Mouse (Mus musculus) lung, embryonic 16.5 days (tissue): ENCODE results near the gene Atp9a. TPM values are rescaled to one million over a fixed set of nuclear protein-coding genes. Genes with fewer than 3 reads are reported as not detected.
A peak's percentile ranks its signal among the peaks of the same experiment; 100 is the strongest.

ENCODE experiments used
- ATAC-seq: fragments of 200-750 bp; cut with Nextera tagmentation; 2 replicates; pipeline ENCODE4 v1.8.0; 2017; ENCODE audit warnings: low read depth, mild to moderate bottlenecking, moderate library complexity
- H3K27ac ChIP-seq: fragments of 300-500 bp; sonication (generic); 2 replicates; pipeline ENCODE4 v1.5.1; 2014; ENCODE audit warnings: mild to moderate bottlenecking, control low read depth, low read length
- H3K27me3 ChIP-seq: fragments of 300-500 bp; sonication (generic); 2 replicates; pipeline ENCODE4 v1.6.1; 2014; ENCODE audit warnings: low read depth, low read length, mixed read lengths; ENCODE audit not compliant: control insufficient read depth, insufficient read depth
- H3K36me3 ChIP-seq: fragments of 300-500 bp; sonication (generic); 2 replicates; pipeline ENCODE4 v1.6.1; 2014; ENCODE audit warnings: low read length; ENCODE audit not compliant: control insufficient read depth, insufficient read depth
- H3K4me1 ChIP-seq: fragments of 300-500 bp; sonication (generic); replicated peaks from 2 replicates; pipeline ENCODE4 v1.6.1; 2014; ENCODE audit warnings: low read length, mixed read lengths; ENCODE audit not compliant: control insufficient read depth, insufficient read depth
- H3K4me2 ChIP-seq: fragments of 300-500 bp; sonication (generic); 2 replicates; pipeline ENCODE4 v1.6.1; 2014; ENCODE audit warnings: low read depth, low read length, control low read depth
- H3K4me3 ChIP-seq: fragments of 300-500 bp; sonication (generic); 2 replicates; pipeline ENCODE4 v1.5.1; 2014; ENCODE audit warnings: mild to moderate bottlenecking, low read length, control low read depth
- H3K9ac ChIP-seq: fragments of 300-500 bp; sonication (generic); 2 replicates; pipeline ENCODE4 v1.6.1; 2014; ENCODE audit warnings: low read length, control low read depth
- H3K9me3 ChIP-seq: fragments of 300-500 bp; sonication (generic); 2 replicates; pipeline ENCODE4 v1.6.1; 2016; ENCODE audit warnings: low read length; ENCODE audit not compliant: control insufficient read depth
- WGBS: fragments of 180-500 bp; shearing (Covaris S2); extraction: QIAGEN DNeasy Blood & Tissue Kit; methylation state at CpG from one replicate; pipeline ENCODE4 v1.1.7; 2014; 5-methylcytosine and 5-hydroxymethylcytosine counted together
- polyA plus RNA-seq: library from polyadenylated mRNA; unstranded; fragments of >200 nt; fragmentation: Nextera tagmentation; extraction: Ambion mirVana; gene quantifications from 2 replicates; pipeline ENCODE4 v1.2.1, GENCODE M21; 2015

Gene Atp9a
- polyA plus RNA-seq, 1 experiment from 2014 or later = 12.2 TPM

DNA sequence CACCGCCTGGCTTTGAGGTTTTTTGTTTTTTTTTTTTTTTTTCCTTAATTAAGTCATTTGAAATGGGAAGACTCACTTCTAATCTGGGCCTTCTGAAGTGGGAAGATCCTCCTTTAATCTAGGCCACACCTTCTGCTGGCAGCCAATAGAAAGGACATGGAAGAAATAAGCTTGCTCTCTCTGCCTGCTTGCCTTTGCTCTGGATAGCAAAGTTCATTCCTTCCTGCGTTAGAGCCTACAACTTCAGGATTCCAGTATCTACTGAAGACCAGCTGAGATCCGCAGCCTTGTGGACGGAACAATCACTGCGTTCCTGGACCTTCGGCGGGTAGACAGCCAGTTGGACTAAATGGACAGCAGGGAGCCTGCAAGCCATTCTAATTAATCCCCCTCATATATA lies 79.0 kb downstream of the Atp9a start:
- Histone ChIP-seq H3K27me3 (no peaks in the 10 kb centered on the region), H3K4me2 (no peak overlapping the region), H3K9me3 (no peaks in the 10 kb centered on the region), H3K27ac (no peak overlapping the region), H3K4me3 (no peak overlapping the region), H3K4me1 (no peaks in the 10 kb centered on the region), H3K9ac (no peak overlapping the region), H3K36me3 (no peaks in the 10 kb centered on the region)
- 85% methylated on average over 7 of the region's 7 CpGs for WGBS
- ATAC-seq = no peak

DNA sequence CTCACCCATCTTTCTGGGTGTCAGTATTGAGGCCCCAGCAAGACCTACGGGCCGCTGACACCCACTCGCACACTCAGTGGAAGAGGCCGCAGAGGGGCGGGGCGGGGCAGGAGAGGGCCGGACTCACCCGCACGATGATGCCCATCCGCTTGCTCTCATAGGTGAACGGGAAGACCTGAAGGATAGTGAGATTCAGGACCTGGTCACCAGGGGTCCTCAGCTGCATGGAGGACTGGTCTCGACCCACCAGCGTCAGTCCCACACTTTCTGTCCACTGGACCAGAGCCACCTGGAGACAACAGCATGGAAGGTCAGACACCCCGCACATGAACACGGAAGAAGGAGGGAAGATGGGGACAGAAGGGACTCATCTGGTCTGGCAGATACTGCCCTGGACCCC lies 80.4 kb downstream of the Atp9a start:
- H3K9ac ChIP-seq = no peak overlapping the region
- no peak overlapping the region for H3K27ac ChIP-seq
- no peak for ATAC-seq
- H3K4me1 ChIP-seq = no peaks in the 10 kb centered on the region
- no peaks in the 10 kb centered on the region for H3K9me3 ChIP-seq
- H3K27me3 ChIP-seq = no peaks in the 10 kb centered on the region
- no peak overlapping the region for H3K4me3 ChIP-seq
- WGBS = 54% methylated on average over 15 of the region's 15 CpGs
- H3K36me3 ChIP-seq = no peaks in the 10 kb centered on the region
- H3K4me2 ChIP-seq = no peak overlapping the region

DNA sequence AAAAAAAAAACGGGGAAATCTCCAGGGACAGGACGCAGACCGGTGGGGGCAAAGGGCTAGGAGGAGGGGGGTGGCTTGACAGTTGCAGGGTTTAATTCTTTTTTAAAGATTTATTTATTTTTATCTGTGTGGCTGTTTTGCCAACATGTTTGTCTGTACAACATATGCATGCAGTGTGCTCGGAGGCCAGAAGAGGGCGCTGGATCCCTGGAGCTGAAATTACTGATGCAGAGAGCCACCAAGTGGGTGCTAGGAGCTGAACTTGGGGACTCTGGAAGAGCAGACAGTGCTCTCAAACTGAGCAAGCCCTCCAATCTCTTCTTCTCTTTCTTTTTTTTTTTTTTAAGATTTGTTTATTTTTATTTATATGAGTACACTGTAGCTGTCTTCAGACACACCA lies 81.9 kb downstream of the Atp9a start:
- H3K9ac ChIP-seq = no peak overlapping the region
- no peak overlapping the region for H3K4me3 ChIP-seq
- H3K27ac ChIP-seq = no peak overlapping the region
- H3K4me2 ChIP-seq = no peak overlapping the region
- no peak for ATAC-seq
- WGBS = 41% methylated on average over 5 of the region's 5 CpGs
- no peaks in the 10 kb centered on the region for H3K4me1 ChIP-seq
- H3K27me3 ChIP-seq = no peaks in the 10 kb centered on the region
- no peaks in the 10 kb centered on the region for H3K36me3 ChIP-seq
- no peaks in the 10 kb centered on the region for H3K9me3 ChIP-seq

GRCm38 (mm10) chr2:168658551-168658950 lies 83.7 kb downstream of the Atp9a start:
- 73% methylated on average over 11 of the region's 11 CpGs for WGBS
- Histone ChIP-seq H3K4me2 (no peak overlapping the region), H3K27me3 (no peaks in the 10 kb centered on the region), H3K9me3 (no peaks in the 10 kb centered on the region), H3K36me3 (no peaks in the 10 kb centered on the region), H3K9ac (no peak overlapping the region), H3K4me1 (no peaks in the 10 kb centered on the region), H3K27ac (no peak overlapping the region), H3K4me3 (no peak overlapping the region)
- no peak for ATAC-seq

GRCm38 (mm10) chr2:168656569-168657308 lies 85.5 kb downstream of the Atp9a start:
- H3K4me1 ChIP-seq = no peaks in the 10 kb centered on the region
- ATAC-seq = peak; percentile 34
- H3K36me3 ChIP-seq = no peaks in the 10 kb centered on the region
- WGBS = 38% methylated on average over 16 of the region's 16 CpGs
- no peak overlapping the region for H3K9ac ChIP-seq
- H3K27ac ChIP-seq = no peak overlapping the region
- H3K4me3 ChIP-seq = no peak overlapping the region
- H3K27me3 ChIP-seq = no peaks in the 10 kb centered on the region
- H3K4me2 ChIP-seq = no peak overlapping the region
- H3K9me3 ChIP-seq = no peaks in the 10 kb centered on the region

GRCm38 (mm10) chr2:168654983-168655669 lies 87.1 kb downstream of the Atp9a start:
- Histone ChIP-seq H3K27me3 (no peaks in the 10 kb centered on the region), H3K4me1 (no peaks in the 10 kb centered on the region), H3K4me3 (no peak overlapping the region), H3K27ac (no peak overlapping the region), H3K36me3 (no peaks in the 10 kb centered on the region), H3K4me2 (no peak overlapping the region), H3K9me3 (no peaks in the 10 kb centered on the region), H3K9ac (no peak overlapping the region)
- WGBS = 58% methylated on average over 17 of the region's 17 CpGs
- ATAC-seq = no peak

DNA sequence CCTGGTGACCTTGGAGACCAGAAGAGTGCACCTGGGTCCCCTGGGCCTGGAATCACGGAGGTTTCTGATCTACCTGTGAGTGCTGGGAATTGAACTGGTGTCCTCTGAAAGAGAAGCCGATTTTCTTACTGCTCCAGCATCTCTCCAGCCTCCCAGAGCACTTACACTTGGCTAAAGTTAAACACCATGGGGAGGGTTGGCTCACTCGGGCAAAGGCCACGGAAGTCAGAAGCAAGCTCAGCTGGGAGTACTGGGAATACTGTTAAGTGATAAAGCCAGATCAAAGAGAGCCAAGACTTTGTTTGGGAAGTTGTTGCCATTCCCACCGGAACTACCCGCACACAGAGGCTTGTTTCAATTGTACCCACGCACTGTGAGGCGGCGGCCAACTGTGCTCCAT lies 87.7 kb downstream of the Atp9a start:
- WGBS = 49% methylated on average over 9 of the region's 9 CpGs
- H3K9ac ChIP-seq = no peak overlapping the region
- no peaks in the 10 kb centered on the region for H3K36me3 ChIP-seq
- no peak overlapping the region for H3K4me2 ChIP-seq
- no peaks in the 10 kb centered on the region for H3K4me1 ChIP-seq
- no peak for ATAC-seq
- no peaks in the 10 kb centered on the region for H3K27me3 ChIP-seq
- no peak overlapping the region for H3K27ac ChIP-seq
- no peak overlapping the region for H3K4me3 ChIP-seq
- no peaks in the 10 kb centered on the region for H3K9me3 ChIP-seq

DNA sequence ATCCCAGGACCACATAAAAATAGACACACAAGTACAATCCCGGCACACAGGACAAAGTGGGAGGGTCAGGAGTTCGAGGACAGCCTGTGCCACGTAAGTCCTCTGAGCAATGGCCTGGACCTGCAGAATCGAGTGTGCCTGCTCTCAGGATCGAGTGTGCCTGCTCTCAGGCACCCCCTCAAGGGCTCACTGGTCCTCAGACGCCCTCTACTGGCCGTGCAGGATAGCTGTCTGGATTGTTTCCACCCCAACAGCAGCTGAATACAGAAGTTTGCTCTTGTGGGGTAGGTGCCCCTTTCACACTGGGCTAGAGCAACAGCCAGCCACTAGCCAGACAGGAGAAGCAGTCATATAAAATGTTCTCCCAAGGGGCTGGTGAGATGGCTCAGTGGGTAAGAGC lies 90.5 kb downstream of the Atp9a start:
- no peaks in the 10 kb centered on the region for H3K4me1 ChIP-seq
- no peaks in the 10 kb centered on the region for H3K36me3 ChIP-seq
- no peaks in the 10 kb centered on the region for H3K27me3 ChIP-seq
- no peak overlapping the region for H3K9ac ChIP-seq
- no peak overlapping the region for H3K4me3 ChIP-seq
- ATAC-seq = no peak
- no peaks in the 10 kb centered on the region for H3K9me3 ChIP-seq
- WGBS = 43% methylated on average over 7 of the region's 7 CpGs
- no peak overlapping the region for H3K27ac ChIP-seq
- H3K4me2 ChIP-seq = no peak overlapping the region

DNA sequence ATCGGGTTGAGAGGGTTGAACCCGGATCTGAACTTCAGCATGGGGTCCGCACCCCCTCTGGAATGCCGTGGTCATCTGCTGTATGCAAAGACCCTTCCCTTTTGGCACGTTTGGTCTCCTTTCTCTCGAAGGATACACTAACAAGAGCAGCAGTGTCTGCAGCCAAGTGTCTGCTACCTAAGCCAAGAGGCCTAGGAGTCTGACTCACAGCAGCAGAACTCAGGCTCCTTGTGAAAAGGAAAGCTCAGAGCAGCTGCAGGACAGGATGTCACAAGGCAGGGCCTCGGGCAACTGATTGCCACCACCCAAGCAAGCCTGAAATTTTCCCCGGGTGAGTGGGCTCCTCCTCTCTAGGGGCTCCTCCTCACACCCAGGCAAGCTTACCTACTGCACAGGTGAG lies 94.0 kb downstream of the Atp9a start:
- no peak overlapping the region for H3K27ac ChIP-seq
- no peak overlapping the region for H3K9ac ChIP-seq
- H3K36me3 ChIP-seq = no peaks in the 10 kb centered on the region
- WGBS = 68% methylated on average over 8 of the region's 8 CpGs
- ATAC-seq = no peak
- H3K4me1 ChIP-seq = no peaks in the 10 kb centered on the region
- no peak overlapping the region for H3K4me3 ChIP-seq
- H3K4me2 ChIP-seq = no peak overlapping the region
- no peaks in the 10 kb centered on the region for H3K9me3 ChIP-seq
- no peaks in the 10 kb centered on the region for H3K27me3 ChIP-seq
